Mouse (Mus musculus) hindbrain, embryonic 13.5 days (tissue): ENCODE measurements around the gene Nav3. TPM values are rescaled to one million over a fixed set of nuclear protein-coding genes. Genes with fewer than 3 reads are reported as not detected.

Experiments
- ATAC-seq: fragments of 200-750 bp; cut with Nextera tagmentation; 2 replicates; pipeline ENCODE4 v1.8.0; 2017; ENCODE audit warnings: moderate TSS enrichment; ENCODE audit not compliant: low FRiP score
- H3K27ac ChIP-seq: fragments of 300-500 bp; sonication (generic); 2 replicates; pipeline ENCODE4 v1.5.1; 2015; ENCODE audit warnings: inconsistent platforms, mild to moderate bottlenecking, moderate library complexity
- H3K27me3 ChIP-seq: fragments of 300-500 bp; sonication (generic); 2 replicates; pipeline ENCODE4 v1.6.1; 2015; ENCODE audit warnings: mild to moderate bottlenecking, inconsistent platforms
- H3K36me3 ChIP-seq: fragments of 300-500 bp; sonication (generic); 2 replicates; pipeline ENCODE4 v1.6.1; 2015; ENCODE audit warnings: mild to moderate bottlenecking, inconsistent platforms
- H3K4me1 ChIP-seq: fragments of 300-500 bp; sonication (generic); replicated peaks from 2 replicates; pipeline ENCODE4 v1.6.1; 2015; ENCODE audit warnings: inconsistent platforms
- H3K4me2 ChIP-seq: fragments of 300-500 bp; sonication (generic); 2 replicates; pipeline ENCODE4 v1.6.1; 2015; ENCODE audit warnings: inconsistent platforms, mild to moderate bottlenecking, moderate library complexity
- H3K4me3 ChIP-seq: fragments of 300-500 bp; sonication (generic); 2 replicates; pipeline ENCODE4 v1.5.1; 2015; ENCODE audit warnings: mild to moderate bottlenecking, inconsistent platforms
- H3K9ac ChIP-seq: fragments of 300-500 bp; sonication (generic); 2 replicates; pipeline ENCODE4 v1.6.1; 2015; ENCODE audit warnings: mild to moderate bottlenecking, inconsistent platforms
- H3K9me3 ChIP-seq: fragments of 300-500 bp; sonication (generic); 2 replicates; pipeline ENCODE4 v1.6.1; 2016; ENCODE audit warnings: inconsistent platforms
- WGBS: fragments of 180-500 bp; shearing (Covaris S2); methylation state at CpG from one replicate; pipeline ENCODE4 v1.1.7; 2015; 5-methylcytosine and 5-hydroxymethylcytosine counted together
- polyA plus RNA-seq: library from polyadenylated mRNA; unstranded; fragments of >200 nt; fragmentation: Nextera tagmentation; extraction: Ambion mirVana; gene quantifications from 2 replicates; pipeline ENCODE4 v1.2.1, GENCODE M21; 2015

Nav3 gene
- polyA plus RNA-seq, 1 experiment from 2014 or later = 22.7 TPM

- Histone ChIP-seq H3K4me3 (no peak overlapping the region), H3K27ac (no peak overlapping the region), H3K36me3 (no peaks in the 10 kb centered on the region), H3K4me1 (no peaks in the 10 kb centered on the region), H3K27me3 (no peaks in the 10 kb centered on the region), H3K4me2 (no peak overlapping the region), H3K9me3 (no peaks in the 10 kb centered on the region), H3K9ac (no peak overlapping the region)
- 84% methylated on average over 4 of the region's 4 CpGs for WGBS
- no peak for ATAC-seq
These were observed 612.3 kb downstream of the Nav3 start for GRCm38 (mm10) chr10:109843661-109844060.

DNA sequence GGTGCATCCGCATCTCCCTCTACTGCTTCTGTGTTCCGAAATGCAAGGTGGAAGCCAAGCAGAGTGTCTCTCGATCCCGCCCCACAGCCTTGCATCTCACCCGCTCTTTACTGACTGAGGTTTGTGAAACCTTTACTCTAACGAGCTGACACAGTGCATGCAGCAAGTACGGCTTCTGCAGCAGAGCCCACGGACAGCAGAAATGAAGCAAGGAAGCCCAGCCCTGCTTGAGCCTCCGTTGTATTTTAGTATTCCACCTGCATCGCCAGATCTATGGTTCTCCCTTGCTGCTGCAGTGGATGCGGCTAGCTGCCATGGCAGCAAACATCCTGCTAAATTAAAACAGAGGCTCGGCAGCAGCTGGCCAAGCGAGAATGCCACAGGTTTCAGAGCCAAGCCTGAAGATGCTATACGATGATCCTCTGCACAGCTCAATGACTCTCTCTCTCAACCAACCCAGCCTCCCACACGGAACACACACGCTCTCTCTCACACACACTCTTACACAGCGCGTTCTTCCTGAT, 623.2 kb downstream of the Nav3 start:
- Histone ChIP-seq H3K9ac (peak overlapping the region; percentile 69), H3K9me3 (no peaks in the 10 kb centered on the region), H3K4me2 (peak overlapping the region; percentile 63), H3K36me3 (no peaks in the 10 kb centered on the region), H3K4me3 (peak overlapping the region; percentile 41), H3K27ac (peak overlapping the region; percentile 84), H3K4me1 (peaks cover 28% of the 10 kb centered on the region), H3K27me3 (no peaks in the 10 kb centered on the region)
- ATAC-seq = peak; percentile 90
- 11% methylated on average over 18 of the region's 18 CpGs for WGBS

- no peak for ATAC-seq
- WGBS = 76% methylated on average over 5 of the region's 5 CpGs
These were observed 649.1 kb downstream of the Nav3 start for GRCm38 (mm10) chr10:109806782-109807493.

GRCm38 (mm10) chr10:109803441-109803840, 652.6 kb downstream of the Nav3 start:
- Histone ChIP-seq H3K9me3 (no peaks in the 10 kb centered on the region), H3K4me2 (no peak overlapping the region), H3K36me3 (no peaks in the 10 kb centered on the region), H3K4me1 (no peaks in the 10 kb centered on the region), H3K27me3 (no peaks in the 10 kb centered on the region), H3K4me3 (no peak overlapping the region), H3K9ac (no peak overlapping the region), H3K27ac (no peak overlapping the region)
- ATAC-seq = no peak

More at GRCm38 (mm10) chr10:109806782-109807493, 649.1 kb downstream of the Nav3 start:
- Histone ChIP-seq H3K4me1 (no peaks in the 10 kb centered on the region), H3K36me3 (no peaks in the 10 kb centered on the region), H3K4me2 (no peak overlapping the region), H3K27ac (no peak overlapping the region), H3K9ac (no peak overlapping the region), H3K9me3 (no peaks in the 10 kb centered on the region), H3K4me3 (no peak overlapping the region), H3K27me3 (no peaks in the 10 kb centered on the region)

DNA sequence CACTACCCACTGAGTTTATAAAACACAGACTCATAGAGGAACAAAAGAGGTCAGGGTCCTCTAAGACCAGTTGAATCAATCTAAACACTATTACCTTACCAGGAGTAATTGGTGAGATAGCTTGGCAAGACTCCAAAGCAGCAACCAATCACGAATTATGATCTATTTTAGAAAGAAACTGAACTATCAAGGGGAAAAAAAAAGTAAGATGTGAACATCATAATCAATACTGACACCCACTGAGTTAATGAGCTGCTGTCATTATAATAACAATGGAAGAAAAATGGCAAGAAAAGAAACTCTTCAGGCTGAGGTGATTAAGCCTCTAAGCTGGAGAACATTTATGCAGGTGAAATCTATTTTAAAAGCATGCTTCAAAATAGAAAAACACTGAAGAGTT, 653.8 kb downstream of the Nav3 start:
- H3K27me3 ChIP-seq = no peaks in the 10 kb centered on the region
- no peak overlapping the region for H3K9ac ChIP-seq
- no peak for ATAC-seq
- H3K9me3 ChIP-seq = no peaks in the 10 kb centered on the region
- no peak overlapping the region for H3K4me2 ChIP-seq
- H3K36me3 ChIP-seq = no peaks in the 10 kb centered on the region
- WGBS = 57% methylated on average over 1 of the region's 1 CpGs
- H3K27ac ChIP-seq = no peak overlapping the region
- H3K4me1 ChIP-seq = no peaks in the 10 kb centered on the region
- H3K4me3 ChIP-seq = no peak overlapping the region

GRCm38 (mm10) chr10:109799246-109799645, 656.8 kb downstream of the Nav3 start:
- Histone ChIP-seq H3K9ac (no peak overlapping the region), H3K27me3 (no peaks in the 10 kb centered on the region), H3K27ac (no peak overlapping the region), H3K36me3 (no peaks in the 10 kb centered on the region), H3K4me1 (no peaks in the 10 kb centered on the region), H3K9me3 (no peaks in the 10 kb centered on the region), H3K4me3 (no peak overlapping the region), H3K4me2 (no peak overlapping the region)
- 81% methylated on average over 6 of the region's 6 CpGs for WGBS
- no peak for ATAC-seq

DNA sequence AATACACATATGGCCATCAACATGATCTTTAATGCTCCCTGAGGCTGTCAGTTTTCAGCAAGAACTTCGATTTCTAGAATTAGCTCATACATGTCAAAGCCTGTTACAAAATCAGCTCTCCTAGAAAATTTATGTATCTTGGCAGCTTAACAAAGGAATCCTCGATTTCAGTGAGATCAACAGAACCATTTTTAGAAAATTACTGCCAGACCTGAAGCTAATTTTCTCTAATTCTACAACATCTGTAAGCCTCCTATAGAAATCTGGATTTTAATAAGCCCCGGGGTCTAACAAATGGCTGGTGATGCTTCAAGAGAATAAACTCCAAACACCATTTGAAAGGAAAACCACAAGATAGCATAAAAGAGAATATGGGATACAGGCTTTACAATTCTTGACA, 659.0 kb downstream of the Nav3 start:
- Histone ChIP-seq H3K36me3 (no peaks in the 10 kb centered on the region), H3K9me3 (no peaks in the 10 kb centered on the region), H3K9ac (no peak overlapping the region), H3K27me3 (no peaks in the 10 kb centered on the region), H3K4me3 (no peak overlapping the region), H3K4me2 (no peak overlapping the region), H3K4me1 (no peaks in the 10 kb centered on the region), H3K27ac (no peak overlapping the region)
- no peak for ATAC-seq
- WGBS = 75% methylated on average over 3 of the region's 3 CpGs

DNA sequence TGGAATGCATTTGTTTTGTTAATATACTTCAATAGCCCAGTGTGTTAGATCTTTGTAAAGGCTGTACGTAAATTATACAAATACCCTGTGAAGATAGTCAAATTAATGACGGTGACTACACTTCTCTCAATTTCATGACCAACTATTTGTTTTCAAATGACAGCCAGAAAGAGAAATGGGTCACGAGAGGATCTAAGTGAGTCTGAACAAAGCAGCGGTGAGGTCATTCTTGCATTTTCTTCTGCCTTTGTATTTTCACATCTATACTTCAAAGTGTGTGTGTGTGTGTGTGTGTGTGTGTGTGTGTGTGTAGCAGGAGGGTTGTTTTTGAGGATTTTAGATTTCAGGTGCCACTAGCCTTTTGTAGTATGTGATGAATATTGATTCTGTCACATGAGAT, 662.5 kb downstream of the Nav3 start:
- no peaks in the 10 kb centered on the region for H3K36me3 ChIP-seq
- H3K9ac ChIP-seq = no peak overlapping the region
- H3K27me3 ChIP-seq = no peaks in the 10 kb centered on the region
- H3K4me2 ChIP-seq = no peak overlapping the region
- no peaks in the 10 kb centered on the region for H3K4me1 ChIP-seq
- no peak overlapping the region for H3K27ac ChIP-seq
- ATAC-seq = no peak
- no peaks in the 10 kb centered on the region for H3K9me3 ChIP-seq
- 61% methylated on average over 4 of the region's 4 CpGs for WGBS
- H3K4me3 ChIP-seq = no peak overlapping the region

GRCm38 (mm10) chr10:109788728-109789127, 667.3 kb downstream of the Nav3 start:
- Histone ChIP-seq H3K4me3 (no peak overlapping the region), H3K9ac (no peak overlapping the region), H3K27me3 (no peaks in the 10 kb centered on the region), H3K4me1 (no peaks in the 10 kb centered on the region), H3K9me3 (no peaks in the 10 kb centered on the region), H3K4me2 (no peak overlapping the region), H3K27ac (no peak overlapping the region), H3K36me3 (no peaks in the 10 kb centered on the region)
- WGBS = 73% methylated on average over 2 of the region's 2 CpGs
- no peak for ATAC-seq

- no peaks in the 10 kb centered on the region for H3K9me3 ChIP-seq
- H3K4me2 ChIP-seq = no peak overlapping the region
- H3K36me3 ChIP-seq = no peaks in the 10 kb centered on the region
- H3K27ac ChIP-seq = no peak overlapping the region
- ATAC-seq = no peak
- 91% methylated on average over 4 of the region's 4 CpGs for WGBS
- H3K4me1 ChIP-seq = no peaks in the 10 kb centered on the region
- H3K9ac ChIP-seq = no peak overlapping the region
- no peak overlapping the region for H3K4me3 ChIP-seq
- no peaks in the 10 kb centered on the region for H3K27me3 ChIP-seq
These were observed 676.9 kb downstream of the Nav3 start for GRCm38 (mm10) chr10:109779109-109779508.

DNA sequence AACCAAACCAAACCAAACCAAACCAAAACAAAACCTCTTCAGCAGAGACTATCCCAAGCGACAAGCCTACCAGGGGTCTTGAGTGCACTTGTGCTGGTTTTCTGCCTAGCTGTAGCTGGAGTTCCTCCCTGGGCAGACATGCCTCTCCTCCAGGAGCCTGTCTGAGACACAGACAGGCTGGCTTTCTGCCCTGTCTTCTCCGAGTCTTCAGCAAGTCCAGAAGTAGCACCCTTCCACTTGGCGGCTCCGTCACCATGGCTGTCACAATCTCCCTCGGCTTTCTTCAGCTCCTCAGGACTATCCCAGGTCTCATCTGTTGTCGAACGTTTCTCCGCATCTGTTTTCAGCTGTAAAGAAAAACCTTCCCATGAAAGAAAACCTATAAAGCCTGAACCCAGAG, 686.9 kb downstream of the Nav3 start:
- no peak overlapping the region for H3K4me3 ChIP-seq
- H3K27me3 ChIP-seq = no peaks in the 10 kb centered on the region
- no peak overlapping the region for H3K9ac ChIP-seq
- no peak overlapping the region for H3K4me2 ChIP-seq
- 91% methylated on average over 8 of the region's 8 CpGs for WGBS
- no peak overlapping the region for H3K27ac ChIP-seq
- H3K36me3 ChIP-seq = 0 out of 2 replicates have a peak, but pooled peaks cover 4% of the 10 kb centered on the region
- H3K4me1 ChIP-seq = no peaks in the 10 kb centered on the region
- no peak for ATAC-seq
- H3K9me3 ChIP-seq = no peaks in the 10 kb centered on the region

DNA sequence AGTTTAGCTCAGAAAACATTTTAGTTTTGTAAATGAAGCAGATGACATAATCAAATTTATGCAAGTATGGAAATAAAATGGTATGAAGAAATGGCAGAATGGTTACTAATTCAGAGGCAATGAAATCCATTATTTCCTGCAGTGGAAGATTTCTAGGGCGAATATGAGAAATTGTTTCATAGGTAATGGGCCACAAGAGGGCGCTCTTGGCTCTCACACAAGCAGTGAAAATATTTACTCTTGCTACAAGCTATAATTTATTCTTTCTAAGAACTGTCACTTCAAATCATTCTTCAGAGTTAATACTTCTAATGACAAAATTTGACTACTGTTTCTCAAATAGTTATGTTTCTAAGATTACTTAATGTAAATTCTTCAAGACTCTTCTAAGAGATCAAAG, 690.4 kb downstream of the Nav3 start:
- no peak for ATAC-seq
- no peak overlapping the region for H3K4me3 ChIP-seq

GRCm38 (mm10) chr10:109764412-109765101, 691.4 kb downstream of the Nav3 start:
- H3K27me3 ChIP-seq = no peaks in the 10 kb centered on the region
- H3K36me3 ChIP-seq = 0 out of 2 replicates have a peak, but pooled peaks cover 4% of the 10 kb centered on the region
- H3K9me3 ChIP-seq = no peaks in the 10 kb centered on the region
- no peak overlapping the region for H3K4me3 ChIP-seq
- H3K9ac ChIP-seq = no peak overlapping the region
- no peak overlapping the region for H3K4me2 ChIP-seq
- WGBS = 90% methylated on average over 18 of the region's 18 CpGs
- no peaks in the 10 kb centered on the region for H3K4me1 ChIP-seq
- no peak for ATAC-seq
- H3K27ac ChIP-seq = no peak overlapping the region

More for the DNA sequence above, 690.4 kb downstream of the Nav3 start:
- no peaks in the 10 kb centered on the region for H3K27me3 ChIP-seq
- no peaks in the 10 kb centered on the region for H3K4me1 ChIP-seq
- no peak overlapping the region for H3K9ac ChIP-seq
- no peak overlapping the region for H3K4me2 ChIP-seq
- no peaks in the 10 kb centered on the region for H3K9me3 ChIP-seq
- H3K36me3 ChIP-seq = 0 out of 2 replicates have a peak, but pooled peaks cover 4% of the 10 kb centered on the region
- 5% methylated on average over 2 of the region's 2 CpGs for WGBS
- no peak overlapping the region for H3K27ac ChIP-seq
